Mouse (Mus musculus): ENCODE measurements around the gene Rpl19.
A peak's percentile ranks its signal among the peaks of the same experiment; 100 is the strongest.

Gene Rpl19

GRCm38 (mm10) chr11:98057466-98057865, 31.0 kb downstream of the Rpl19 start:
- peak; percentile 20 for DNase-seq

- DNase-seq = no peak
These were observed 31.5 kb downstream of the Rpl19 start for GRCm38 (mm10) chr11:98057998-98058397.

- no peak for DNase-seq
These were observed 33.2 kb downstream of the Rpl19 start for GRCm38 (mm10) chr11:98059662-98060061.

GRCm38 (mm10) chr11:98060104-98060692, 33.7 kb downstream of the Rpl19 start:
- DNase-seq = no peak

- no peak for DNase-seq
These were observed 34.9 kb downstream of the Rpl19 start for GRCm38 (mm10) chr11:98061441-98061840.

GRCm38 (mm10) chr11:98061904-98062562, 35.5 kb downstream of the Rpl19 start:
- DNase-seq = no peak

- no peak for DNase-seq
These were observed 39.7 kb downstream of the Rpl19 start for GRCm38 (mm10) chr11:98066201-98066600.

GRCm38 (mm10) chr11:98067255-98067654, 40.7 kb downstream of the Rpl19 start:
- no peak for DNase-seq

- DNase-seq = no peak
These were observed 46.9 kb downstream of the Rpl19 start for GRCm38 (mm10) chr11:98073442-98073841.

- peak; percentile 88 for DNase-seq
These were observed 48.8 kb downstream of the Rpl19 start for GRCm38 (mm10) chr11:98075195-98075808.

- DNase-seq = peak; percentile 40
These were observed 50.6 kb downstream of the Rpl19 start for GRCm38 (mm10) chr11:98077086-98077485.
